Mouse (Mus musculus) liver, embryonic 15.5 days (tissue): Measurements from ENCODE around the gene Oas1c. TPM values are rescaled to one million over a fixed set of nuclear protein-coding genes. Genes with fewer than 3 reads are reported as not detected.

ENCODE experiments used
- ATAC-seq: fragments of 200-750 bp; cut with Nextera tagmentation; 2 replicates; pipeline ENCODE4 v1.8.0; 2017; ENCODE audit warnings: moderate number of reproducible peaks, mild to moderate bottlenecking, moderate library complexity; ENCODE audit not compliant: insufficient read depth
- H3K27ac ChIP-seq: fragments of 300-500 bp; sonication (generic); replicated peaks from 2 replicates; pipeline ENCODE4 v1.5.1; 2015; ENCODE audit warnings: mild to moderate bottlenecking, inconsistent platforms
- H3K27me3 ChIP-seq: fragments of 300-500 bp; sonication (generic); 2 replicates; pipeline ENCODE4 v1.6.1; 2015; ENCODE audit warnings: mild to moderate bottlenecking, inconsistent platforms
- H3K36me3 ChIP-seq: fragments of 300-500 bp; sonication (generic); replicated peaks from 2 replicates; pipeline ENCODE4 v1.6.1; 2015; ENCODE audit warnings: moderate library complexity, mild to moderate bottlenecking, inconsistent platforms
- H3K4me1 ChIP-seq: fragments of 300-500 bp; sonication (generic); replicated peaks from 2 replicates; pipeline ENCODE4 v1.6.1; 2015; ENCODE audit warnings: inconsistent platforms
- H3K4me2 ChIP-seq: fragments of 300-500 bp; sonication (generic); 2 replicates; pipeline ENCODE4 v1.6.1; 2015; ENCODE audit warnings: moderate library complexity, mild to moderate bottlenecking, inconsistent platforms
- H3K4me3 ChIP-seq: fragments of 300-500 bp; sonication (generic); replicated peaks from 2 replicates; pipeline ENCODE4 v1.5.1; 2015; ENCODE audit warnings: mild to moderate bottlenecking, inconsistent platforms
- H3K9ac ChIP-seq: fragments of 300-500 bp; sonication (generic); 2 replicates; pipeline ENCODE4 v1.6.1; 2015; ENCODE audit warnings: moderate library complexity, mild to moderate bottlenecking, inconsistent platforms
- H3K9me3 ChIP-seq: fragments of 300-500 bp; sonication (generic); replicated peaks from 2 replicates; pipeline ENCODE4 v1.6.1; 2016; ENCODE audit warnings: inconsistent platforms
- WGBS: fragments of 180-500 bp; shearing (Covaris S2); methylation state at CpG from one replicate; pipeline ENCODE4 v1.1.7; 2015; ENCODE audit warnings: mixed read lengths; ENCODE audit not compliant: insufficient replicate concordance; 5-methylcytosine and 5-hydroxymethylcytosine counted together
- polyA plus RNA-seq: library from polyadenylated mRNA; unstranded; fragments of >200 nt; fragmentation: Nextera tagmentation; extraction: Ambion mirVana; gene quantifications from 2 replicates; pipeline ENCODE4 v1.2.1, GENCODE M21; 2015

The Oas1c gene
- polyA plus RNA-seq, 1 experiment from 2014 or later: 0.44 TPM

- H3K36me3 ChIP-seq: no peaks in the 10 kb centered on the region
These were observed 32.4 kb downstream of the Oas1c start for GRCm38 (mm10) chr5:120779922-120780321.

GRCm38 (mm10) chr5:120778941-120779340, 33.4 kb downstream of the Oas1c start:
- ATAC-seq: no peak
- WGBS: 10% methylated on average over 2 of the region's 2 CpGs
- H3K36me3 ChIP-seq: no peaks in the 10 kb centered on the region
- H3K4me1 ChIP-seq: peaks cover 33% of the 10 kb centered on the region
- H3K27me3 ChIP-seq: no peaks in the 10 kb centered on the region
- no peaks in the 10 kb centered on the region for H3K9me3 ChIP-seq
- no peak overlapping the region for H3K4me2 ChIP-seq
- no peak overlapping the region for H3K4me3 ChIP-seq
- H3K27ac ChIP-seq: no peak overlapping the region
- H3K9ac ChIP-seq: no peak overlapping the region

More at GRCm38 (mm10) chr5:120779922-120780321, 32.4 kb downstream of the Oas1c start:
- peaks cover 28% of the 10 kb centered on the region for H3K4me1 ChIP-seq
- no peak overlapping the region for H3K4me2 ChIP-seq
- H3K4me3 ChIP-seq: no peak overlapping the region
- no peak overlapping the region for H3K9ac ChIP-seq
- no peaks in the 10 kb centered on the region for H3K27me3 ChIP-seq
- 19% methylated on average over 3 of the region's 3 CpGs for WGBS
- H3K27ac ChIP-seq: no peak overlapping the region
- ATAC-seq: no peak
- no peaks in the 10 kb centered on the region for H3K9me3 ChIP-seq

GRCm38 (mm10) chr5:120777478-120777877, 34.8 kb downstream of the Oas1c start, which contains the start of gene Oas3:
Gene Oas3 (minus strand): TSS chr5:120777661.
- Histone ChIP-seq H3K4me3 (peak within 1 kb of the TSS; percentile 20; the same call in 1 of the 2 replicates), H3K36me3 (no peaks in the 10 kb centered on the region), H3K9ac (no peak within 1 kb of the TSS; the same call in 1 of the 2 replicates), H3K27me3 (no peaks in the 10 kb centered on the region), H3K4me1 (peaks cover 33% of the 10 kb centered on the region), H3K27ac (no peak within 1 kb of the TSS), H3K9me3 (no peaks in the 10 kb centered on the region), H3K4me2 (peak within 1 kb of the TSS; percentile 52)
- WGBS: 42% methylated on average over 9 of the region's 9 CpGs
- ATAC-seq: no peak

GRCm38 (mm10) chr5:120776801-120777200, 35.5 kb downstream of the Oas1c start:
- H3K9me3 ChIP-seq: no peaks in the 10 kb centered on the region
- H3K36me3 ChIP-seq: no peaks in the 10 kb centered on the region
- WGBS: 55% methylated on average over 5 of the region's 5 CpGs
- H3K27me3 ChIP-seq: no peaks in the 10 kb centered on the region
- H3K4me2 ChIP-seq: peak overlapping the region; percentile 52; the same call in 1 of the 2 replicates
- H3K27ac ChIP-seq: no peak overlapping the region
- no peak overlapping the region for H3K9ac ChIP-seq
- peaks cover 33% of the 10 kb centered on the region for H3K4me1 ChIP-seq
- H3K4me3 ChIP-seq: peak overlapping the region; percentile 20; the same call in 1 of the 2 replicates
- ATAC-seq: no peak

GRCm38 (mm10) chr5:120775287-120775985, 36.9 kb downstream of the Oas1c start:
- WGBS: 11% methylated on average over 14 of the region's 14 CpGs
- ATAC-seq: peak; percentile 86
- peak overlapping the region; percentile 52 for H3K4me2 ChIP-seq
- H3K4me3 ChIP-seq: peak overlapping the region; percentile 15; the same call in 1 of the 2 replicates
- H3K4me1 ChIP-seq: peaks cover 33% of the 10 kb centered on the region
- H3K27me3 ChIP-seq: no peaks in the 10 kb centered on the region
- H3K9ac ChIP-seq: no peak overlapping the region
- no peaks in the 10 kb centered on the region for H3K9me3 ChIP-seq
- peak overlapping the region; percentile 72 for H3K27ac ChIP-seq
- no peaks in the 10 kb centered on the region for H3K36me3 ChIP-seq

GRCm38 (mm10) chr5:120769396-120769795, 42.9 kb downstream of the Oas1c start:
- Histone ChIP-seq H3K4me2 (no peak overlapping the region), H3K4me1 (0 out of 2 replicates have a peak, but pooled peaks cover under 1% of the 10 kb centered on the region), H3K4me3 (no peak overlapping the region), H3K27ac (no peak overlapping the region), H3K27me3 (no peaks in the 10 kb centered on the region), H3K36me3 (no peaks in the 10 kb centered on the region), H3K9ac (no peak overlapping the region), H3K9me3 (no peaks in the 10 kb centered on the region)
- no peak for ATAC-seq
- 31% methylated on average over 3 of the region's 3 CpGs for WGBS

GRCm38 (mm10) chr5:120765010-120765409, 47.3 kb downstream of the Oas1c start:
- no peak for ATAC-seq
- H3K36me3 ChIP-seq: no peaks in the 10 kb centered on the region
- H3K27ac ChIP-seq: no peak overlapping the region
- H3K4me2 ChIP-seq: no peak overlapping the region
- H3K4me1 ChIP-seq: no peaks in the 10 kb centered on the region
- H3K9ac ChIP-seq: no peak overlapping the region
- WGBS: 56% methylated on average over 8 of the region's 8 CpGs
- no peaks in the 10 kb centered on the region for H3K9me3 ChIP-seq
- H3K4me3 ChIP-seq: no peak overlapping the region
- H3K27me3 ChIP-seq: peaks cover 3% of the 10 kb centered on the region

- Histone ChIP-seq H3K4me1 (no peaks in the 10 kb centered on the region), H3K4me2 (no peak overlapping the region), H3K4me3 (no peak overlapping the region), H3K9ac (no peak overlapping the region), H3K36me3 (no peaks in the 10 kb centered on the region), H3K9me3 (no peaks in the 10 kb centered on the region), H3K27ac (no peak overlapping the region), H3K27me3 (peaks cover 3% of the 10 kb centered on the region)
- no peak for ATAC-seq
- WGBS: 41% methylated on average over 6 of the region's 6 CpGs
These were observed 50.4 kb downstream of the Oas1c start for GRCm38 (mm10) chr5:120761901-120762300.

- Histone ChIP-seq H3K27ac (no peak overlapping the region), H3K36me3 (no peaks in the 10 kb centered on the region), H3K27me3 (no peaks in the 10 kb centered on the region), H3K4me2 (no peak overlapping the region), H3K9ac (no peak overlapping the region), H3K4me1 (no peaks in the 10 kb centered on the region), H3K9me3 (no peaks in the 10 kb centered on the region), H3K4me3 (no peak overlapping the region)
- ATAC-seq: no peak
- 35% methylated on average over 4 of the region's 4 CpGs for WGBS
These were observed 58.1 kb downstream of the Oas1c start for GRCm38 (mm10) chr5:120754215-120754614.

GRCm38 (mm10) chr5:120752786-120753185, 59.5 kb downstream of the Oas1c start:
- Histone ChIP-seq H3K4me1 (no peaks in the 10 kb centered on the region), H3K4me3 (no peak overlapping the region), H3K9ac (no peak overlapping the region), H3K27me3 (no peaks in the 10 kb centered on the region), H3K9me3 (no peaks in the 10 kb centered on the region), H3K36me3 (no peaks in the 10 kb centered on the region), H3K4me2 (no peak overlapping the region), H3K27ac (no peak overlapping the region)
- WGBS: 63% methylated on average over 3 of the region's 3 CpGs
- no peak for ATAC-seq

GRCm38 (mm10) chr5:120751206-120751605, 61.1 kb downstream of the Oas1c start:
- no peaks in the 10 kb centered on the region for H3K36me3 ChIP-seq
- ATAC-seq: no peak
- H3K9ac ChIP-seq: no peak overlapping the region
- no peaks in the 10 kb centered on the region for H3K27me3 ChIP-seq
- H3K4me2 ChIP-seq: no peak overlapping the region
- H3K9me3 ChIP-seq: no peaks in the 10 kb centered on the region
- no peak overlapping the region for H3K27ac ChIP-seq
- H3K4me1 ChIP-seq: no peaks in the 10 kb centered on the region
- no peak overlapping the region for H3K4me3 ChIP-seq
- WGBS: 45% methylated on average over 3 of the region's 3 CpGs
